Mouse (Mus musculus): Measurements from ENCODE around the gene Top3b. TPM values are rescaled to one million over a fixed set of nuclear protein-coding genes. Genes with fewer than 3 reads are reported as not detected.

Gene Top3b
- polyA plus RNA-seq, 1 experiment: 103 TPM

DNA sequence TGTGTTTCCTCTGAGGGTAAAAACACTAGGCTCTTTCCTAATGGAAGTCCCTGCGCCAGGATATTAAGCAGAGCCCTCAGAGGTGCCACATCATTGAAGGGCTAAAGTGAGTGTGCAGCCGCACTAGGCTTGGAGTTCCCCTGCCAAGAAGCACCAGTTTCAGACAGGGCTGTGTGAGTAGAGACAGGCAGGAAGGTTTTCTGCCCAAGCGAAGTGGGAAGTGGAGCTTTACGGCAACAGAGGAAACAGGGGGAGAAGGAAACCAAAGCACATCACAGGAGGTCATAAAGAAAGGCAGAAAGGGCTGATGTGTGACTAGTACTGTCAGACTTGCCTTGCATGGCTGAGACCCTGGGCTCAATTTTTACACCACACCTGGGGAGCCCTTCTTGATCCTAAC lies 31.8 kb downstream of the Top3b start:
- no peak for TF ChIP-seq CTCF (IDR thresholded peaks at IDR 0.05; ENCODE audit: borderline replicate concordance, extremely low read depth, insufficient read depth, insufficient read length)
- TF ChIP-seq POLR2A (IDR thresholded peaks at IDR 0.05; ENCODE audit: borderline replicate concordance, extremely low read depth, insufficient read depth, insufficient read length, poor library complexity, severe bottlenecking): no peak
- no peak for DNase-seq (ENCODE audit: low read depth)

DNA sequence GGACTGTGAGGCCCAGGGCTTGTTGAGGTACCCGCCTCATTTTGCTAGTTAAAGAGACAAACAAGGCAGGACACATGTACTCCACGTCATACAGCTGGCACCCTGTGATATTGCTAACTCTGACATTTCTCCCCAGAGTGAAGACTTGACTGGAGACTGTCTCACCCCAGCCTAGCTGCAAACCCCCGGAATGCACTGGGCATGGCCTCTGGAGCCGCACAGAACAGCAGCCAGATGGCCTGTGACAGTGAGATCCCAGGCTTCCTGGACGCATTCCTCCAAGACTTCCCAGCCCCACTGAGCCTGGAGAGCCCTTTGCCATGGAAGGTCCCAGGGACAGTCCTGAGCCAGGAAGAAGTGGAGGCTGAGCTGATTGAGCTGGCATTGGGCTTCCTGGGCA lies 32.7 kb downstream of the Top3b start:
- no peak for TF ChIP-seq CTCF (IDR thresholded peaks at IDR 0.05; ENCODE audit: borderline replicate concordance, extremely low read depth, insufficient read depth, insufficient read length)
- TF ChIP-seq POLR2A (IDR thresholded peaks at IDR 0.05; ENCODE audit: borderline replicate concordance, extremely low read depth, insufficient read depth, insufficient read length, poor library complexity, severe bottlenecking): no peak
- no peak for DNase-seq (ENCODE audit: low read depth)

DNA sequence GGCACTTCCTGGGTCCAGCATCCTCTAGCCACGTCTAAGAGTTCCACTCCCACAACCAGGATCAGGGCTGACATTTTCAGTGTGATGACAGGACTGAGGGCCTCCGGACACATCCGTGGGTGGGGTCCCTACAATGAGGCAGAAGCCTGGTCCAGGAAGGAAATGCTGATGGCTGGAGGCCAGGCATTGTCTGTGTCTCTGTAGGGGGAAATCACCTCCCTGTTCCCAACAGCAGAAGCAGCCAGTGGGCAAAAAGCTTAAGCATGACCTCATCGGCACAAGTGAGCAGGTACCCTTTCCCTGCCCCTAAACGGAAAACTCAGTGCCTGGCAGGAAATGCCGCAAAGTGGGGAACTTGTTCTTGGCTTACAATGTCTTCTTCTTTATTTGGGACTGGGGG lies 37.3 kb downstream of the Top3b start:
- no peak for TF ChIP-seq CTCF (IDR thresholded peaks at IDR 0.05; ENCODE audit: borderline replicate concordance, extremely low read depth, insufficient read depth, insufficient read length)
- TF ChIP-seq POLR2A (IDR thresholded peaks at IDR 0.05; ENCODE audit: borderline replicate concordance, extremely low read depth, insufficient read depth, insufficient read length, poor library complexity, severe bottlenecking): no peak

DNA sequence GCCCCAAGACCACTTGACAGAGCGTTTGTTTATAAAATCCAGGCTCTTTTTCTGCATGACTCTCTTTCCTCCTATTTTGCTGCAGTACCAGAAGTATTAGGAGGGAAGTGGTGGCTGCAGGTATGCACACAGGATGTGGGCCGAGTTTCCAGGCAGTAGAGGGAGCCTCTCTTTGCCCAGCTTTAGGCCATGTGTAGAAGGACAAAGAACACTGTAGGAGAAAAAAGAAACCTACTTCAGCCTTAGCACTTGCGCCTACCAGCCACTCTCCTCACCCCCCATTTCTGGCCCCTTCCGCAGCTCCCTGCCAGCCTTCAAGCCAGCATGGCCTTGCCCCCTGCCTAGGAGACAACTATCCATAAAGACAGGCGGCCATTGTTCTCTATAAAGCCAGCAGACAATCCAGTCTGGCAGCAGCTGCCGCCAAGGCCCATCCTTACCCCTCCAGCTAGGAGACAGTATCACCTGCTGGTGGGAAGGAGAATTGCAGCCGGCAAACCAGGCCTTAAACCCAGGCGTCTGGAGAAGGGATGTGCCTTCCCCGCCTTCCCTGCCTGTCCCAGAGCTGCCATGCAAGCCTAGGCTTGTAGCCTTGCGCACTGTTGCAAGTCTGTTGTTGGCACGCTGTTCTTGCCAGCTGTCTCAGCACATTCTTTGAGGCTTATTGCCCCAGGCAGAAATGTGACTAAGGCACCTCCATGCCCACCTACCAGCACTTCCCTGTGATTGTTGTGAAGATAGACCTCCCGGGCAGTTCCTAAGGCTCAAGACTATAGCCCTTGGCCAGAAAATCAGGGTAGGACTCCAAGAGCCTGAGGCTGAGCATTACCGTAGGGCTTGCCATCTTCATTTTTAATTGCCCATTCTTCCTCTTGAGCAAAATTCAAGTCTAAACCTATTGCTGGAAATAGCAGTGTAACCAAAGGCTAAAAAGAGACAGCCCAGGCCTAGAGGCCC lies 41.4 kb downstream of the Top3b start:
- DNase-seq (ENCODE audit: low read depth): peak; percentile 93
- TF ChIP-seq POLR2A (IDR thresholded peaks at IDR 0.05; ENCODE audit: borderline replicate concordance, extremely low read depth, insufficient read depth, insufficient read length, poor library complexity, severe bottlenecking): no peak
- TF ChIP-seq CTCF (IDR thresholded peaks at IDR 0.05; ENCODE audit: borderline replicate concordance, extremely low read depth, insufficient read depth, insufficient read length): peak; percentile 90

More for the DNA sequence above, 37.3 kb downstream of the Top3b start:
- DNase-seq (ENCODE audit: low read depth): peak; percentile 8

DNA sequence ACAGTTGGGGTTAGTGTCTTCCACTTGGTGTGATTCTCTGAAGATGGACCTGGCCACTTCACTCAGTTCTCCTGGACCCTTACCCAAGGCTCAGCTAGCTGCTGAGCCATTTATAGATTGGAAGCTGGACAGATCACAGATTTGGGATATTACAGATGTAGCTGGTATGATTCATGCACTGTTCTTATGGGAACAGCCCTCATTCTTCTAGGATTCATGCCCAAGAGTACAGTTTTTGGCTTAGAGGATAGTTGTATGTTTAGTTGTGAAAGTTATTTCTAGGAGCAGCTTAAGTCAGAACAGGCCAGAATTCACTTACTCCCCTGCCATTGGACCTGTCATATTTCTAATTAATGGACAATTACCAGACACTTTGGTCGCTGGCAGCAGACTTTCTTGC lies 42.9 kb downstream of the Top3b start:
- TF ChIP-seq CTCF (IDR thresholded peaks at IDR 0.05; ENCODE audit: borderline replicate concordance, extremely low read depth, insufficient read depth, insufficient read length) (no peak), POLR2A (IDR thresholded peaks at IDR 0.05; ENCODE audit: borderline replicate concordance, extremely low read depth, insufficient read depth, insufficient read length, poor library complexity, severe bottlenecking) (no peak)
- DNase-seq (ENCODE audit: low read depth): no peak

DNA sequence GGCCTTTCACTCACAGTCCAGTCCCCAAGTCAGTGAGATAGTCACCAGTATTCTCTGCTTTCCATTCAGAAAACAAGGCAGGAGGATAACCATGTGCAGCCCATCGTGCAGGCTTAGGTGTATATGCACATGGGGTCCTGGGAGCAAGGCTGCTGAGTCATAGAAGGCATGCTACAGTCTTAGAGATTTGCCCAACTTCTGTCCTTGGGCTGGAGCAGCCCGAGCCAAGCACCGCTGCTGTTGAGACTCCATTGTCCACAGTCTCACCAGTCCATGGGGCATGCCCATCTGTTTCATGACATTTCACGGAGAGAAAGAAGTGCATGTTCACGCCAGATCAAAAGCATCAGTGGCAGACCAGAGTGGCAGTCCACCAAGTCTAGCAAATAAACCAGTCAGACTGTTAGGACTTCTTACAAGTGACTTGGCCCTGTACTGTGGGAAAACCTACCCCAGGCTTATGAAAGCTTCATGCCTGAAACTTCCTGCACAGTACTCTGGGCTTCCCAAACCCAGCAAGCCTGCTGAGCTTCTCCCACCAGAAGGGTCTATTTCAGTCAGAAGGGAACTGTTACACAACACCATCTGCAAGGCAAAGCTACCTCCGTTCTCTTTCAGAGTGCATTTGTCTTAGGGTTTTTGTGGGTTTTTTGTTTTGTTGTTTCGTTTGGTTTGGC lies 48.0 kb downstream of the Top3b start:
- DNase-seq (ENCODE audit: low read depth): no peak
- no peak for TF ChIP-seq POLR2A (IDR thresholded peaks at IDR 0.05; ENCODE audit: borderline replicate concordance, extremely low read depth, insufficient read depth, insufficient read length, poor library complexity, severe bottlenecking)
- TF ChIP-seq CTCF (IDR thresholded peaks at IDR 0.05; ENCODE audit: borderline replicate concordance, extremely low read depth, insufficient read depth, insufficient read length): no peak

DNA sequence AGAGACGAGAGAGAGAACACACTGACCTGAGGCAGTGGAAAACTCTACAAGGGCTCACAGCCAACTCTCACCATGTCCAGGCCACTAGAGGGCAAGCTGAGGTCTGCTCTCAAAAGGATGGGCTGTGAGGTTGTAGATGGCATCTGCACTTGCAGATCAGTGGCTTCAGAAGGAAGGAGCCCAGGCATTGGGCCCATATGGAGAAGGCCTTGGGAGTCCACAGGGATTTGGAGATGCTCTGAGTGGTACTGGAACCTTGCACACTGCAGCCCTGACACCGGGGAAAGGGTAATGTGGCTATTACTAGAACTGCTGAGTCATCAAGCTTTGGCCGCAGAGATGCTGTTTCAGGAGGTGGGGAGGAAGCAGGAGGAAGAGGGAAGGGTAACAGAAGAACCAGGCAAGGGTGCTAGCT lies 50.5 kb downstream of the Top3b start:
- peak; percentile 23 for DNase-seq (ENCODE audit: low read depth)
- peak; percentile 45; the same call in 1 of the 2 replicates for TF ChIP-seq CTCF (IDR thresholded peaks at IDR 0.05; ENCODE audit: borderline replicate concordance, extremely low read depth, insufficient read depth, insufficient read length)
- TF ChIP-seq POLR2A (IDR thresholded peaks at IDR 0.05; ENCODE audit: borderline replicate concordance, extremely low read depth, insufficient read depth, insufficient read length, poor library complexity, severe bottlenecking): no peak

DNA sequence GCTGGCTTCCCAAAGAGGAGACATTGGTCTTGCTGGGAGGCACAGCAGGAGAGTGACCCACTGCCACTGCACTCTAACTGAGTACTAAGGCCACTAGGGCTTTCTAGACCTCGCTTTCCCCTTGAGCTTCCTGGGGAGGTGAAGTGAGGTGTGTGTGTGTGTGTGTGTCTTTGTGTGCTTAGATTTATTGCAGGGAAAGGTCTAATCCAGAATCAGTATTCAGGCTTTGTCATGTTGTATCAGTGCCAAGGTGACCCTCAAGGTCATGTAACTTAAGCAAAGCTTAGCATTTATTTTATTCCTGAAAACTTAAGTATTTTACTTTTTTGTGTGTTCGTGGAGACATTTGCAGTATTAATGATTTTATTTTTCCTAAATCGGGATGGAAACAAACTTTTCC lies 53.9 kb downstream of the Top3b start:
- TF ChIP-seq CTCF (IDR thresholded peaks at IDR 0.05; ENCODE audit: borderline replicate concordance, extremely low read depth, insufficient read depth, insufficient read length) (no peak), POLR2A (IDR thresholded peaks at IDR 0.05; ENCODE audit: borderline replicate concordance, extremely low read depth, insufficient read depth, insufficient read length, poor library complexity, severe bottlenecking) (no peak)
- no peak for DNase-seq (ENCODE audit: low read depth)

DNA sequence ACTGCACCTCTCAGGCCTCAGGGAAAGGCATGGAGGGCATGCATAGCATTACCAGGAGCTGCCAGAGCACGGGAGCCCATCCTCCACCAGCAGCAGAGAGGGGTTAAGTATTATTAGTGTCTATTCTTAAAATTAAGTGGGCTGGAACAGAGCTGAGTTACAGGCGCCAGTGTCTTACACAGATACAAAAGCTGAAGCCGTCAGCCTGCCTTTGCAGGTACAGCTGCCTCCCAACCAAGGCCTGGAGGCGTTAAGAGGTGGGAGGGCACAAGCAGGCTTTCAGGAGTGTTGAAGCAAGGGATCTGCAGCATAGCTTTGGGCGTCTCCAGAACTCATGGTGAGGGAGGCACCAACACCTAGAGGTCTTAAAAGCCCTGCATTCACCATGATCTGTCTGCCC lies 56.0 kb downstream of the Top3b start:
- DNase-seq (ENCODE audit: low read depth): peak; percentile 17
- TF ChIP-seq CTCF (IDR thresholded peaks at IDR 0.05; ENCODE audit: borderline replicate concordance, extremely low read depth, insufficient read depth, insufficient read length): no peak
- no peak for TF ChIP-seq POLR2A (IDR thresholded peaks at IDR 0.05; ENCODE audit: borderline replicate concordance, extremely low read depth, insufficient read depth, insufficient read length, poor library complexity, severe bottlenecking)

DNA sequence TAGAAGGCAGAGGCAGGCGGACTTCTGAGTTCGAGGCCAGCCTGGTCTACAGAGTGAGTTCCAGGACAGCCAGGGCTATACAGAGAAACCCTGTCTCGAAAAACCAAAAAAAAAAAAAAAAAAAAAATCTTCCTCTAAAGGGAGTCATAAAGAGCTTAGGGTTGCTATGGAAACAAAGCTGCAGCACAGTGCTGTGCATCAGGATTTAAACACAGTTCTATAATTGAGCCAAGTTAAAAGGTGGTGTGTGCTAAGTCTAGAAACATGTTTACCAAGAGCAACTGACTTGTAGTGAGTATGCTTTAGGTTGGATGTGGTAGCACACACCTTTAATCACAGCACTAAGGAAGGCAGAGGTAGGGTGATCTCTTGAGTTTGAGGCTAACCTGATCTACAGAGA lies 58.4 kb downstream of the Top3b start:
- peak; percentile 65 for DNase-seq (ENCODE audit: low read depth)

DNA sequence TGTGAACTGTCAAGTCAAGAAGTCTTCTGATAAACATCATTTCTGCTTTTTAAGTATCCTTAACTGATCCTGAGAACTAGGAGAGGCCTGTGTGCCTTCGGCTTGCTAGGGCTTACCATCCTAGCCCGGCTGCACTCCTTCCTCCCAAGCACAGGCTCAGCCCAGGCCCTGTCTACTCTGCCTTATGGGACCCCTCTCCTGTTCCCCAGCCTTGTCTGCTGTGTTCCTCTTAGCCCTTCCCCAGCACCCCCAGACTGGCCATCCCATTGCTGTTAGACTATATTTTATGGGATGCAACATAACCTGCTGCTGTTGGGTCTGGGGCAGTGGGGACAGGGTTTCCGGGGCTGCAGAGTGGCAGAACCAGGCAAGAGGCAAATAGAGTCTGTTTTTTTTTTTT lies 59.8 kb downstream of the Top3b start:
- no peak for TF ChIP-seq CTCF (IDR thresholded peaks at IDR 0.05; ENCODE audit: borderline replicate concordance, extremely low read depth, insufficient read depth, insufficient read length)
- no peak for TF ChIP-seq POLR2A (IDR thresholded peaks at IDR 0.05; ENCODE audit: borderline replicate concordance, extremely low read depth, insufficient read depth, insufficient read length, poor library complexity, severe bottlenecking)
- no peak for DNase-seq (ENCODE audit: low read depth)

All from brain, embryonic 14.5 days (tissue).